Mouse (Mus musculus): ENCODE measurements around the gene Usp53.

DNA sequence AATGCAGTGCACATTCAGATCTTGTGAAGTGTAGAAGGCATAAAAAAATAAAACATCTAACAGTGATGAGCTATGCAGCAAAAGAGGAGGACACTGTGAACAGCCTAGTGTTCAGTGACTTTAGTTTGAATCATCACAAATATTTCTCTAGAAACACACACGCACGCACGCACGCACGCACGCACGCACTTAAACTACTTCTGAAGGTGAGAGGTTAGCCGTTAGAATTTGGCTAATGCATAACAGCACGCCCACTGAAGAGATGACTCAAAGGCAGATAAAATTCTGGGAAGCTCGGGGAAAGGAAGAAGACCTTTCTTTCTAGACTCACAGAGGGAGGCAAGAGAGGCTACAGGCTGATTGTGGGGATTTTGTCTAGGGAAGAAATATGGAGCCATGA is 23.1 kb upstream of the Usp53 start:
- TF ChIP-seq CTCF (IDR thresholded peaks at IDR 0.05; ENCODE audit: low read depth) (no peak), EP300 (IDR thresholded peaks at IDR 0.05; ENCODE audit: low read depth) (no peak)
